Mouse (Mus musculus): ENCODE results near the gene Trak1. TPM values are rescaled to one million over a fixed set of nuclear protein-coding genes. Genes with fewer than 3 reads are reported as not detected.

Gene Trak1
- total and polyA plus RNA-seq, 3 experiments, result 8.2 to 28.6 (median 18.1) TPM

DNA sequence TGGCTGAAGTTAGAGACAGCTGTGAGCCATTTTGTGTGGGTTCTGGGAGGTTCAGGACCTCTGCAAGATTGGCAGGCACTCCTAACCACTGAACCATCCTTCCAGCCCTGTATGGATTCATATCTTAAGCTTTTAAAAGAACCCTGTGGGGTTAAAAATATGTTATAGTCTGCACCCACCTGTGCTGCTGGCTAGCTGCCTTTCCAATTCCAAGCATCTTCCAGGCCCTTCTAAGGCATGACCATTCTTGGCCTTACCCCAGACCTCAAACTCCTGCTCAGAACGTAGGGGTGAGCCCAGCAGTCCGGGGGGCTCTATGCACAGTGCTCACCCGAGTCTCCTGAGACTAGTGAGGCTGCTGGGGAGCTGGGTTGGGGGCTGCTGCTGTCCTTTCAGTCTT, 121.7 kb downstream of the Trak1 start:
- no peaks in the 10 kb centered on the region for H3K9me3 ChIP-seq (replicated peaks; ENCODE audit: low read length)
- no peak for TF ChIP-seq MAFK (IDR thresholded peaks at IDR 0.05; ENCODE audit: insufficient replicate concordance, low read length)
- H3K36me3 ChIP-seq (replicated peaks in 1 of 2; ENCODE audit: control insufficient read depth in 1 of 2, insufficient read depth in 1 of 2, low read length in 1 of 2), result peaks cover 3 to 46% of the 10 kb centered on the region in 2 experiments
- H3K27ac ChIP-seq (ENCODE audit: insufficient read depth, low read depth), result no peak overlapping the region
- no peaks in the 10 kb centered on the region for H3K79me2 ChIP-seq (replicated peaks; ENCODE audit: control insufficient read depth, extremely low read depth, insufficient read depth, poor library complexity, severe bottlenecking)
- H3K27me3 ChIP-seq (replicated peaks), result no peaks in the 10 kb centered on the region
- no peak overlapping the region for H3K4me3 ChIP-seq (replicated peaks in 1 of 3; ENCODE audit: low read depth in 2 of 3, low read length in 2 of 3, poor library complexity in 1 of 3)
- DNase-seq (ENCODE audit: extremely low read depth), result no peak
- H3K9ac ChIP-seq (ENCODE audit: insufficient read depth, low read depth), result no peak overlapping the region
- H3K4me2 ChIP-seq (ENCODE audit: insufficient read depth, low read depth, poor library complexity, severe bottlenecking), result no peak overlapping the region
- dilution Hi-C loops (cut with MboI; ENCODE audit: extremely low pct_ligation_motif_present, extremely low pct_unique_long_range_greater_than_20kb, low sequenced_read_pairs) (no loop called here), in situ Hi-C loops (cut with MboI; ENCODE audit: low pct_ligation_motif_present, low pct_unique_long_range_greater_than_20kb, low sequenced_read_pairs) (no loop called here)
- peaks cover 0 to 8% of the 10 kb centered on the region in 2 experiments; a peak in 2 of 4 replicates for H3K4me1 ChIP-seq (ENCODE audit: control insufficient read depth in 1 of 2, insufficient read depth in 2 of 2)

DNA sequence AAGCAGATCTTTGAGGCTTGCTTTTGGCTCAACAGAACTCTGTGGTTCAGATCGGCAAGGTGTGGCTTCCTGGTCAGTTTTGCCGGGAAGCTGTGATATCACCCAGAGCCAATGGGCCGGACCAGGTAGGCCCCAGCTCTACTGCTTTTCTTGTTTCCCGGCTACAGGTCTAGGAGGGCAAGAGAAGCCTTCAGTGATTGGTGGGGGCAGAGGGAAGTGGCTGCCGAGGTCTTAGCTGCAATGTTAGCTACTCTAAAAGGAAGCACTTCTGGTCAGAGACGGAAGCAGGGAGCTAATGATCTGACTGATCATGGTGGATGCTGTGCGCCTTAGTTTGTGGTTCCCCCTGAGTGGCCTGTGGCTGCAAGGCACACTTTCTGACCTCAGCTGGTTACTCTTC, 122.3 kb downstream of the Trak1 start:
- H3K27me3 ChIP-seq (replicated peaks), result no peaks in the 10 kb centered on the region
- dilution Hi-C loops (cut with MboI; ENCODE audit: extremely low pct_ligation_motif_present, extremely low pct_unique_long_range_greater_than_20kb, low sequenced_read_pairs), result no loop called here
- no peak for DNase-seq (ENCODE audit: extremely low read depth)

DNA sequence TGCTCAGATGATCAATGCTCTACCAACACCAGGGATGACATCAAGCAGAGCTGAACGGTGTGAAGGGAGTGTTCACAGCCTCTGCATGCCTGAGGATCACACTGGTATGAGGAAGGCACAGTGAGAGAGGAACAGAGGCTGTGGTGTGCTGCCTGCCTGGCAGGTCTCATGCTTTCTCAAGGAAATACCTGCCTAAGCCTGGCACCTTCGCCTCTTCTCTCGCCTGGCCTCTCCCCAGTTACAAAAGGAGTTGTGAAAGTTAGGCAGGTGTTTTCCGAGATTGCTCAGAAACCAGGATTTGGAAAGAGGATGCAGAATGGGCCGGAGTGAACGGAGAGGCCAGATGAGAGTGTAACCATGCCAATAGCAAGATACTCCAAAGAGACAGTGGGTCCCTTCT, 123.5 kb downstream of the Trak1 start:
- Histone ChIP-seq H3K79me2 (replicated peaks; ENCODE audit: control insufficient read depth, extremely low read depth, insufficient read depth, poor library complexity, severe bottlenecking) (no peaks in the 10 kb centered on the region), H3K36me3 (replicated peaks in 1 of 2; ENCODE audit: control insufficient read depth in 1 of 2, insufficient read depth in 1 of 2, low read length in 1 of 2) (peaks cover 3 to 45% of the 10 kb centered on the region in 2 experiments), H3K27me3 (replicated peaks) (no peaks in the 10 kb centered on the region), H3K4me1 (ENCODE audit: control insufficient read depth in 1 of 2, insufficient read depth in 2 of 2) (peaks cover 0 to 8% of the 10 kb centered on the region in 2 experiments; a peak in 2 of 4 replicates), H3K4me3 (replicated peaks in 1 of 3; ENCODE audit: low read depth in 2 of 3, low read length in 2 of 3, poor library complexity in 1 of 3) (no peak overlapping the region), H3K4me2 (ENCODE audit: insufficient read depth, low read depth, poor library complexity, severe bottlenecking) (no peak overlapping the region), H3K9ac (ENCODE audit: insufficient read depth, low read depth) (no peak overlapping the region), H3K27ac (ENCODE audit: insufficient read depth, low read depth) (no peak overlapping the region), H3K9me3 (replicated peaks; ENCODE audit: low read length) (no peaks in the 10 kb centered on the region)
- dilution Hi-C loops (cut with MboI; ENCODE audit: extremely low pct_ligation_motif_present, extremely low pct_unique_long_range_greater_than_20kb, low sequenced_read_pairs) (no loop called here), in situ Hi-C loops (cut with MboI; ENCODE audit: low pct_ligation_motif_present, low pct_unique_long_range_greater_than_20kb, low sequenced_read_pairs) (no loop called here)
- no peak for TF ChIP-seq MAFK (IDR thresholded peaks at IDR 0.05; ENCODE audit: insufficient replicate concordance, low read length)
- no peak for TF ChIP-seq ETS1 (conservative IDR thresholded peaks at IDR 0.05; ENCODE audit: low read depth, low read length)
- no peak for TF ChIP-seq MEF2A (IDR thresholded peaks at IDR 0.05; ENCODE audit: borderline replicate concordance, low read depth, low read length)
- TF ChIP-seq ELF1 (IDR thresholded peaks at IDR 0.05; ENCODE audit: low read depth, low read length), result no peak
- TF ChIP-seq MXI1 (IDR thresholded peaks at IDR 0.05; ENCODE audit: low read depth, low read length), result no peak
- no peak for TF ChIP-seq E2F4 (IDR thresholded peaks at IDR 0.05; ENCODE audit: insufficient replicate concordance, low read depth, low read length)
- TF ChIP-seq PAX5 (IDR thresholded peaks at IDR 0.05; ENCODE audit: low read length), result no peak
- TF ChIP-seq ZNF384 (IDR thresholded peaks at IDR 0.05; ENCODE audit: low read depth, low read length), result no peak
- TF ChIP-seq EP300 (IDR thresholded peaks at IDR 0.05; ENCODE audit: low read length), result no peak
- no peak for TF ChIP-seq POLR2A (IDR thresholded peaks at IDR 0.05; ENCODE audit: low read depth, low read length)
- TF ChIP-seq MYC (IDR thresholded peaks at IDR 0.05; ENCODE audit: low read depth, low read length), result no peak
- DNase-seq (ENCODE audit: extremely low read depth), result no peak

More for the DNA sequence above, 122.3 kb downstream of the Trak1 start:
- H3K4me1 ChIP-seq (ENCODE audit: control insufficient read depth in 1 of 2, insufficient read depth in 2 of 2), result peaks cover 0 to 8% of the 10 kb centered on the region in 2 experiments; a peak in 2 of 4 replicates
- in situ Hi-C loops (cut with MboI; ENCODE audit: low pct_ligation_motif_present, low pct_unique_long_range_greater_than_20kb, low sequenced_read_pairs), result no loop called here
- H3K9me3 ChIP-seq (replicated peaks; ENCODE audit: low read length), result no peaks in the 10 kb centered on the region
- H3K79me2 ChIP-seq (replicated peaks; ENCODE audit: control insufficient read depth, extremely low read depth, insufficient read depth, poor library complexity, severe bottlenecking), result no peaks in the 10 kb centered on the region
- peaks cover 3 to 49% of the 10 kb centered on the region in 2 experiments for H3K36me3 ChIP-seq (replicated peaks in 1 of 2; ENCODE audit: control insufficient read depth in 1 of 2, insufficient read depth in 1 of 2, low read length in 1 of 2)
- TF ChIP-seq PAX5 (IDR thresholded peaks at IDR 0.05; ENCODE audit: low read length) (no peak), MYC (IDR thresholded peaks at IDR 0.05; ENCODE audit: low read depth, low read length) (no peak), CHD1 (IDR thresholded peaks at IDR 0.05; ENCODE audit: low read depth, low read length) (no peak), MEF2A (IDR thresholded peaks at IDR 0.05; ENCODE audit: borderline replicate concordance, low read depth, low read length) (no peak), MAZ (IDR thresholded peaks at IDR 0.05; ENCODE audit: low read depth, low read length) (no peak), ELF1 (IDR thresholded peaks at IDR 0.05; ENCODE audit: low read depth, low read length) (no peak), IRF4 (IDR thresholded peaks at IDR 0.05; ENCODE audit: low read depth, low read length) (no peak), USF2 (conservative IDR thresholded peaks at IDR 0.05; ENCODE audit: low read depth, low read length) (no peak), HCFC1 (IDR thresholded peaks at IDR 0.05; ENCODE audit: low read depth, low read length) (no peak), NRF1 (IDR thresholded peaks at IDR 0.05; ENCODE audit: low read depth, low read length) (no peak), TCF12 (IDR thresholded peaks at IDR 0.05; ENCODE audit: low read depth, low read length) (no peak), UBTF (IDR thresholded peaks at IDR 0.05; ENCODE audit: low read depth, low read length) (no peak), E2F4 (IDR thresholded peaks at IDR 0.05; ENCODE audit: insufficient replicate concordance, low read depth, low read length) (no peak), BHLHE40 (IDR thresholded peaks at IDR 0.05; ENCODE audit: low read depth, low read length) (no peak), ETS1 (conservative IDR thresholded peaks at IDR 0.05; ENCODE audit: low read depth, low read length) (no peak), MAX (IDR thresholded peaks at IDR 0.05; ENCODE audit: low read length) (no peak), POLR2AphosphoS2 (IDR thresholded peaks at IDR 0.05; ENCODE audit: low read depth, low read length) (no peak)
- no peak overlapping the region for H3K9ac ChIP-seq (ENCODE audit: insufficient read depth, low read depth)
- no peak overlapping the region for H3K27ac ChIP-seq (ENCODE audit: insufficient read depth, low read depth)
- H3K4me3 ChIP-seq (replicated peaks in 1 of 3; ENCODE audit: low read depth in 2 of 3, low read length in 2 of 3, poor library complexity in 1 of 3), result no peak overlapping the region
- H3K4me2 ChIP-seq (ENCODE audit: insufficient read depth, low read depth, poor library complexity, severe bottlenecking), result no peak overlapping the region
